Mouse (Mus musculus) myocyte (in vitro differentiated cells): ENCODE data around the gene Camkk1. TPM values are rescaled to one million over a fixed set of nuclear protein-coding genes. Genes with fewer than 3 reads are reported as not detected.

Experiments used
- H3K27me3 ChIP-seq: one replicate; pipeline ENCODE4 v1.6.1; 2011; ENCODE audit not compliant: control insufficient read depth, insufficient read depth, insufficient read length
- H3K36me3 ChIP-seq: one replicate; pipeline ENCODE4 v1.6.1; 2011; ENCODE audit not compliant: control insufficient read depth, insufficient read depth
- H3K4me2 ChIP-seq: one replicate; pipeline ENCODE4 v1.6.1; 2011; ENCODE audit warnings: low read depth, control low read depth
- H3K4me3 ChIP-seq: one replicate; pipeline ENCODE4 v1.5.1; 2011; ENCODE audit warnings: mild to moderate bottlenecking, control low read depth, moderate library complexity
- H3K79me2 ChIP-seq: one replicate; pipeline ENCODE4 v1.6.1; 2011; ENCODE audit not compliant: control insufficient read depth, insufficient read depth
- H3ac ChIP-seq: one replicate; pipeline ENCODE4 v1.6.1; 2011; ENCODE audit not compliant: control insufficient read depth, insufficient read length
- CEBPB ChIP-seq: IDR thresholded peaks from 2 replicates; pipeline ENCODE4 v1.6.1; 2011; ENCODE audit warnings: mild to moderate bottlenecking, moderate library complexity; ENCODE audit not compliant: poor library complexity, insufficient read depth, severe bottlenecking
- E2F4 ChIP-seq: IDR thresholded peaks from one replicate; pipeline ENCODE4 v1.6.1; 2011; ENCODE audit warnings: mild to moderate bottlenecking, control low read depth, moderate library complexity; ENCODE audit not compliant: insufficient read depth
- MAX ChIP-seq: IDR thresholded peaks from one replicate; pipeline ENCODE4 v1.6.1; 2011; ENCODE audit warnings: low read depth, mild to moderate bottlenecking, control low read depth
- MYOD1 ChIP-seq, 3 experiments: IDR thresholded peaks; one replicate each; pipeline ENCODE4 v1.6.1; 2011; ENCODE audit warnings: control low read depth in 2 of 3, low read depth in 2 of 3, mild to moderate bottlenecking in 2 of 3, moderate library complexity in 1 of 3; ENCODE audit not compliant: insufficient read length in 2 of 3, control insufficient read depth in 1 of 3
- MYOG ChIP-seq, 3 experiments: IDR thresholded peaks; one replicate each; pipeline ENCODE4 v1.6.1; 2011; ENCODE audit warnings: control low read depth in 2 of 3, low read depth in 2 of 3, mild to moderate bottlenecking in 2 of 3; ENCODE audit not compliant: insufficient read length in 2 of 3, control insufficient read depth in 1 of 3, insufficient read depth in 1 of 3
- POLR2A ChIP-seq: IDR thresholded peaks from one replicate; pipeline ENCODE4 v1.6.1; 2011; ENCODE audit warnings: low read depth, mild to moderate bottlenecking, control low read depth, moderate library complexity; ENCODE audit not compliant: insufficient read length
- POLR2AphosphoS2 ChIP-seq: IDR thresholded peaks from one replicate; pipeline ENCODE4 v1.6.1; 2011; ENCODE audit warnings: low read depth, control low read depth; ENCODE audit not compliant: insufficient read length
- REST ChIP-seq: IDR thresholded peaks from one replicate; pipeline ENCODE4 v1.6.1; 2011; ENCODE audit warnings: mild to moderate bottlenecking, control low read depth, moderate library complexity; ENCODE audit not compliant: insufficient read depth, insufficient read length
- SRF ChIP-seq: IDR thresholded peaks from one replicate; pipeline ENCODE4 v1.6.1; 2011; ENCODE audit warnings: low read depth; ENCODE audit not compliant: control insufficient read depth, insufficient read length
- TCF12 ChIP-seq: IDR thresholded peaks from one replicate; pipeline ENCODE4 v1.6.1; 2011; ENCODE audit warnings: mild to moderate bottlenecking, control low read depth; ENCODE audit not compliant: poor library complexity, insufficient read depth, severe bottlenecking
- TCF3 ChIP-seq: IDR thresholded peaks from one replicate; pipeline ENCODE4 v1.6.1; 2011; ENCODE audit warnings: low read depth, control low read depth; ENCODE audit not compliant: insufficient read length
- USF1 ChIP-seq: IDR thresholded peaks from one replicate; pipeline ENCODE4 v1.6.1; 2011; ENCODE audit warnings: low read depth, mild to moderate bottlenecking, control low read depth, moderate library complexity
- polyA plus RNA-seq: library from polyadenylated mRNA; unstranded; fragments of >200 nt; fragmentation: generic; extraction: Trizol; gene quantifications from one replicate; pipeline ENCODE4 v1.2.1, GENCODE M21; 2012; ENCODE audit warnings: missing spikeins

The Camkk1 gene
- polyA plus RNA-seq, 1 experiment, result 3.3 TPM

GRCm38 (mm10) chr11:73024236-73024904, 5.6 kb downstream of the Camkk1 start:
- H3ac ChIP-seq, result no peak overlapping the region
- H3K4me3 ChIP-seq, result no peak overlapping the region
- H3K36me3 ChIP-seq, result no peaks in the 10 kb centered on the region
- H3K4me2 ChIP-seq, result no peak overlapping the region
- H3K27me3 ChIP-seq, result no peaks in the 10 kb centered on the region
- no peak for TF ChIP-seq TCF3
- TF ChIP-seq POLR2AphosphoS2, result no peak
- no peak for TF ChIP-seq SRF
- no peak for TF ChIP-seq MYOG (IDR thresholded peaks at IDR 0.05; ENCODE audit: control insufficient read depth in 1 of 3, insufficient read depth in 1 of 3, insufficient read length in 2 of 3, low read depth in 2 of 3)
- TF ChIP-seq MAX, result no peak
- no peak for TF ChIP-seq CEBPB
- no peak for TF ChIP-seq E2F4
- H3K79me2 ChIP-seq, result no peaks in the 10 kb centered on the region

GRCm38 (mm10) chr11:73026961-73027360, 8.2 kb downstream of the Camkk1 start:
- TF ChIP-seq POLR2A, result no peak
- TF ChIP-seq SRF, result no peak
- TF ChIP-seq USF1, result no peak
- no peak for TF ChIP-seq CEBPB
- H3K4me2 ChIP-seq, result no peak overlapping the region
- no peaks in the 10 kb centered on the region for H3K36me3 ChIP-seq
- no peaks in the 10 kb centered on the region for H3K79me2 ChIP-seq
- no peaks in the 10 kb centered on the region for H3K27me3 ChIP-seq
- H3ac ChIP-seq, result no peak overlapping the region
- no peak overlapping the region for H3K4me3 ChIP-seq

GRCm38 (mm10) chr11:73030821-73031498, 12.2 kb downstream of the Camkk1 start:
- Histone ChIP-seq H3K79me2 (no peaks in the 10 kb centered on the region), H3K27me3 (no peaks in the 10 kb centered on the region), H3K36me3 (no peaks in the 10 kb centered on the region), H3K4me3 (no peak overlapping the region), H3ac (no peak overlapping the region), H3K4me2 (peak overlapping the region; percentile 67)
- no peak for TF ChIP-seq TCF12
- TF ChIP-seq POLR2A, result peak; percentile 51

- H3ac ChIP-seq, result no peak overlapping the region
- TF ChIP-seq TCF3 (peak; percentile 90), REST (no peak), POLR2AphosphoS2 (no peak), CEBPB (no peak), MYOG (IDR thresholded peaks at IDR 0.05; ENCODE audit: control insufficient read depth in 1 of 3, insufficient read depth in 1 of 3, insufficient read length in 2 of 3, low read depth in 2 of 3) (peak; percentile 95 to 99 (median 99)), E2F4 (no peak), POLR2A (no peak), MAX (no peak), TCF12 (peak; percentile 91), SRF (no peak), MYOD1 (IDR thresholded peaks at IDR 0.05; ENCODE audit: control insufficient read depth in 1 of 3, insufficient read length in 2 of 3, low read depth in 2 of 3) (peak in 2 of 3 experiments; percentile 82 to 97), USF1 (no peak)
- H3K36me3 ChIP-seq, result no peaks in the 10 kb centered on the region
- peak overlapping the region; percentile 67 for H3K4me2 ChIP-seq
- H3K27me3 ChIP-seq, result no peaks in the 10 kb centered on the region
- no peaks in the 10 kb centered on the region for H3K79me2 ChIP-seq
- H3K4me3 ChIP-seq, result no peak overlapping the region
Observed at GRCm38 (mm10) chr11:73031536-73031935, 12.7 kb downstream of the Camkk1 start.

GRCm38 (mm10) chr11:73036077-73036476, 17.3 kb downstream of the Camkk1 start:
- H3K4me2 ChIP-seq, result no peak overlapping the region
- H3ac ChIP-seq, result no peak overlapping the region
- peak in 2 of 3 experiments; percentile 59 to 66 for TF ChIP-seq MYOG (IDR thresholded peaks at IDR 0.05; ENCODE audit: control insufficient read depth in 1 of 3, insufficient read depth in 1 of 3, insufficient read length in 2 of 3, low read depth in 2 of 3)
- TF ChIP-seq POLR2A, result no peak
- TF ChIP-seq MYOD1 (IDR thresholded peaks at IDR 0.05; ENCODE audit: control insufficient read depth in 1 of 3, insufficient read length in 2 of 3, low read depth in 2 of 3), result peak in 1 of 3 experiments; percentile 58
- TF ChIP-seq TCF12, result peak; percentile 27
- no peaks in the 10 kb centered on the region for H3K27me3 ChIP-seq
- H3K36me3 ChIP-seq, result no peaks in the 10 kb centered on the region
- H3K4me3 ChIP-seq, result no peak overlapping the region
- no peaks in the 10 kb centered on the region for H3K79me2 ChIP-seq
